Mouse (Mus musculus) CH12.LX (cell line): Measurements from ENCODE around the gene Dcdc2b. TPM values are rescaled to one million over a fixed set of nuclear protein-coding genes. Genes with fewer than 3 reads are reported as not detected.

Experiments used
- DNase-seq: peaks from one replicate; pipeline ENCODE4 v3.0.0-alpha.2; 2013; ENCODE audit errors: extremely low read depth
- H3K27ac ChIP-seq: 2 replicates; pipeline ENCODE4 v1.5.1; 2012; ENCODE audit warnings: low read depth, mild to moderate bottlenecking, control low read depth, moderate library complexity; ENCODE audit not compliant: insufficient read depth
- H3K27me3 ChIP-seq: replicated peaks from 2 replicates; pipeline ENCODE3; 2012; ENCODE audit warnings: inconsistent platforms
- H3K36me3 ChIP-seq, 2 experiments: replicated peaks in 1 of 2; 2 replicates each; pipeline versions ENCODE3 to v1.6.1; 2012; ENCODE audit warnings: inconsistent platforms in 1 of 2, low read length in 1 of 2, mild to moderate bottlenecking in 1 of 2, mixed read lengths in 1 of 2, moderate library complexity in 1 of 2; ENCODE audit not compliant: control insufficient read depth in 1 of 2, insufficient read depth in 1 of 2
- H3K4me1 ChIP-seq, 2 experiments: 2 replicates each; pipeline ENCODE4 v1.6.1; 2012; ENCODE audit warnings: inconsistent platforms in 1 of 2, moderate library complexity in 1 of 2; ENCODE audit not compliant: insufficient read depth in 2 of 2, control insufficient read depth in 1 of 2
- H3K4me2 ChIP-seq: 2 replicates; pipeline ENCODE4 v1.6.1; 2012; ENCODE audit warnings: low read depth, mild to moderate bottlenecking, control low read depth; ENCODE audit not compliant: poor library complexity, insufficient read depth, severe bottlenecking
- H3K4me3 ChIP-seq, 3 experiments: fragments of 150-350 bp in 1 of 3; sonication (generic) in 1 of 3; replicated peaks in 1 of 3; 2 replicates each; pipeline versions ENCODE3 to v1.5.1; 2011 to 2012; ENCODE audit warnings: low read depth in 2 of 3, low read length in 2 of 3, mild to moderate bottlenecking in 2 of 3, moderate library complexity in 2 of 3, control low read depth in 1 of 3, improper control_type of control experiment in 1 of 3, inconsistent platforms in 1 of 3, mixed read lengths in 1 of 3; ENCODE audit not compliant: poor library complexity in 1 of 3
- H3K79me2 ChIP-seq: replicated peaks from 2 replicates; pipeline ENCODE4 v1.6.1; 2012; ENCODE audit warnings: mild to moderate bottlenecking, moderate library complexity; ENCODE audit not compliant: control insufficient read depth, poor library complexity, insufficient read depth, severe bottlenecking; ENCODE audit errors: extremely low read depth
- H3K9ac ChIP-seq: 2 replicates; pipeline ENCODE4 v1.6.1; 2012; ENCODE audit warnings: low read depth, mild to moderate bottlenecking, control low read depth, moderate library complexity; ENCODE audit not compliant: insufficient read depth
- H3K9me3 ChIP-seq: replicated peaks from 2 replicates; pipeline ENCODE3; 2012; ENCODE audit warnings: low read length, inconsistent platforms, mixed read lengths
- BHLHE40 ChIP-seq: IDR thresholded peaks from 2 replicates; pipeline ENCODE4 v1.6.1; 2011; ENCODE audit warnings: mild to moderate bottlenecking, low read depth, low read length, improper control_type of control experiment
- CHD2 ChIP-seq: IDR thresholded peaks from 2 replicates; pipeline ENCODE4 v1.6.1; 2011; ENCODE audit warnings: low read length, improper control_type of control experiment
- CTCF ChIP-seq, 2 experiments: IDR thresholded peaks in 1 of 2; conservative IDR thresholded peaks in 1 of 2; 2 replicates each; pipeline ENCODE4 v1.5.1; 2011 to 2012; ENCODE audit warnings: low read depth in 2 of 2, low read length in 2 of 2, improper control_type of control experiment in 1 of 2, inconsistent platforms in 1 of 2, mild to moderate bottlenecking in 1 of 2, moderate library complexity in 1 of 2
- E2F4 ChIP-seq: IDR thresholded peaks from 2 replicates; pipeline ENCODE4 v1.6.1; 2011; ENCODE audit warnings: low read depth, low read length, improper control_type of control experiment; ENCODE audit not compliant: insufficient replicate concordance
- ELF1 ChIP-seq: IDR thresholded peaks from 2 replicates; pipeline ENCODE4 v1.6.1; 2014; ENCODE audit warnings: low read depth, mild to moderate bottlenecking, inconsistent platforms, low read length, improper control_type of control experiment
- EP300 ChIP-seq: IDR thresholded peaks from 2 replicates; pipeline ENCODE4 v1.6.1; 2011; ENCODE audit warnings: low read length, improper control_type of control experiment
- ETS1 ChIP-seq: conservative IDR thresholded peaks from 2 replicates; pipeline ENCODE4 v1.6.1; 2012; ENCODE audit warnings: low read depth, mild to moderate bottlenecking, inconsistent platforms, low read length, improper control_type of control experiment, moderate library complexity
- GABPA ChIP-seq: IDR thresholded peaks from 2 replicates; pipeline ENCODE4 v1.6.1; 2012; ENCODE audit warnings: low read depth, low read length, improper control_type of control experiment, inconsistent platforms; ENCODE audit not compliant: insufficient replicate concordance
- HCFC1 ChIP-seq: IDR thresholded peaks from 2 replicates; pipeline ENCODE4 v1.6.1; 2012; ENCODE audit warnings: low read depth, mild to moderate bottlenecking, inconsistent platforms, low read length, improper control_type of control experiment
- JUND ChIP-seq: conservative IDR thresholded peaks from 2 replicates; pipeline ENCODE4 v1.6.1; 2011; ENCODE audit warnings: low read depth, low read length, improper control_type of control experiment
- KAT2A ChIP-seq: IDR thresholded peaks from 2 replicates; pipeline ENCODE4 v1.6.1; 2012; ENCODE audit warnings: low read length, improper control_type of control experiment, inconsistent platforms; ENCODE audit not compliant: insufficient replicate concordance
- MAFK ChIP-seq: IDR thresholded peaks from 2 replicates; pipeline ENCODE4 v1.6.1; 2011; ENCODE audit warnings: low read length, improper control_type of control experiment; ENCODE audit not compliant: insufficient replicate concordance
- MAX ChIP-seq: IDR thresholded peaks from 2 replicates; pipeline ENCODE4 v1.6.1; 2011; ENCODE audit warnings: low read length, improper control_type of control experiment
- MAZ ChIP-seq: IDR thresholded peaks from 2 replicates; pipeline ENCODE4 v1.6.1; 2012; ENCODE audit warnings: low read depth, mild to moderate bottlenecking, inconsistent platforms, low read length, improper control_type of control experiment, moderate library complexity
- MEF2A ChIP-seq: IDR thresholded peaks from 2 replicates; pipeline ENCODE4 v1.6.1; 2014; ENCODE audit warnings: low read depth, mild to moderate bottlenecking, inconsistent platforms, low read length, improper control_type of control experiment, borderline replicate concordance
- MXI1 ChIP-seq: IDR thresholded peaks from 2 replicates; pipeline ENCODE4 v1.6.1; 2011; ENCODE audit warnings: mild to moderate bottlenecking, low read depth, low read length, improper control_type of control experiment
- MYC ChIP-seq: IDR thresholded peaks from 2 replicates; pipeline ENCODE4 v1.6.1; 2011; ENCODE audit warnings: low read depth, mild to moderate bottlenecking, improper control_type of control experiment, low read length
- NELFE ChIP-seq: IDR thresholded peaks from 2 replicates; pipeline ENCODE4 v1.6.1; 2011; ENCODE audit warnings: low read depth, low read length, improper control_type of control experiment
- NRF1 ChIP-seq: IDR thresholded peaks from 2 replicates; pipeline ENCODE4 v1.6.1; 2014; ENCODE audit warnings: low read depth, mild to moderate bottlenecking, inconsistent platforms, low read length, improper control_type of control experiment, moderate library complexity
- PAX5 ChIP-seq: IDR thresholded peaks from 2 replicates; pipeline ENCODE4 v1.6.1; 2012; ENCODE audit warnings: low read length, inconsistent platforms, mixed read lengths
- POLR2AphosphoS2 ChIP-seq: IDR thresholded peaks from 2 replicates; pipeline ENCODE4 v1.6.1; 2011; ENCODE audit warnings: low read depth, low read length, improper control_type of control experiment
- RCOR1 ChIP-seq: conservative IDR thresholded peaks from 2 replicates; pipeline ENCODE4 v1.6.1; 2012; ENCODE audit warnings: low read depth, mild to moderate bottlenecking, inconsistent platforms, low read length, improper control_type of control experiment
- SIN3A ChIP-seq: IDR thresholded peaks from 2 replicates; pipeline ENCODE4 v1.6.1; 2012; ENCODE audit warnings: low read length, improper control_type of control experiment, inconsistent platforms
- SMC3 ChIP-seq: IDR thresholded peaks from 2 replicates; pipeline ENCODE4 v1.6.1; 2011; ENCODE audit warnings: low read depth, low read length, improper control_type of control experiment
- TBP ChIP-seq: conservative IDR thresholded peaks from 2 replicates; pipeline ENCODE4 v1.6.1; 2011; ENCODE audit warnings: low read depth, low read length, improper control_type of control experiment
- TCF12 ChIP-seq: IDR thresholded peaks from 2 replicates; pipeline ENCODE4 v1.6.1; 2014; ENCODE audit warnings: low read depth, mild to moderate bottlenecking, inconsistent platforms, low read length, improper control_type of control experiment
- UBTF ChIP-seq: IDR thresholded peaks from 2 replicates; pipeline ENCODE4 v1.6.1; 2012; ENCODE audit warnings: low read depth, mild to moderate bottlenecking, inconsistent platforms, low read length, improper control_type of control experiment, moderate library complexity
- USF1 ChIP-seq: IDR thresholded peaks from 2 replicates; pipeline ENCODE4 v1.6.1; 2014; ENCODE audit warnings: low read depth, mild to moderate bottlenecking, inconsistent platforms, low read length, improper control_type of control experiment
- USF2 ChIP-seq: conservative IDR thresholded peaks from 2 replicates; pipeline ENCODE4 v1.6.1; 2011; ENCODE audit warnings: low read depth, low read length, improper control_type of control experiment
- ZC3H11A ChIP-seq: IDR thresholded peaks from 2 replicates; pipeline ENCODE4 v1.6.1; 2012; ENCODE audit warnings: low read depth, mild to moderate bottlenecking, inconsistent platforms, low read length, improper control_type of control experiment
- ZKSCAN1 ChIP-seq: IDR thresholded peaks from 2 replicates; pipeline ENCODE4 v1.6.1; 2012; ENCODE audit warnings: low read depth, inconsistent platforms, low read length, improper control_type of control experiment, borderline replicate concordance
- ZNF384 ChIP-seq: IDR thresholded peaks from 2 replicates; pipeline ENCODE4 v1.6.1; 2012; ENCODE audit warnings: low read depth, low read length, improper control_type of control experiment, inconsistent platforms
- dilution Hi-C: fragments of 300-500 bp; cut with MboI; formaldehyde crosslinking; loops from 2 replicates; pipeline ENCODE4 v1.14.3; 2020; ENCODE audit warnings: low sequenced_read_pairs; ENCODE audit not compliant: extremely low pct_unique_long_range_greater_than_20kb, extremely low pct_ligation_motif_present
- in situ Hi-C: fragments of 300-500 bp; cut with MboI; formaldehyde crosslinking; loops from 3 replicates; pipeline ENCODE4 v1.14.3; 2019; ENCODE audit warnings: low sequenced_read_pairs, low pct_ligation_motif_present, low pct_unique_long_range_greater_than_20kb, mixed read lengths
- polyA plus RNA-seq: library from polyadenylated mRNA; unstranded; fragments of >175 nt; gene quantifications from 2 replicates; pipeline ENCODE4 v1.2.1, GENCODE M21; 2012; ENCODE audit warnings: low read depth; ENCODE audit not compliant: insufficient read length
- total RNA-seq, 2 experiments: library from RNA; depleted of rRNA; stranded (reverse); fragments of 300-350 nt in 1 of 2; fragments of >200 nt in 1 of 2; gene quantifications; 2 replicates each; pipeline ENCODE4 v1.2.3; 2012 to 2014

Gene Dcdc2b
- total and polyA plus RNA-seq, 3 experiments, result 0.66 to 1.6 TPM; not detected in 1

DNA sequence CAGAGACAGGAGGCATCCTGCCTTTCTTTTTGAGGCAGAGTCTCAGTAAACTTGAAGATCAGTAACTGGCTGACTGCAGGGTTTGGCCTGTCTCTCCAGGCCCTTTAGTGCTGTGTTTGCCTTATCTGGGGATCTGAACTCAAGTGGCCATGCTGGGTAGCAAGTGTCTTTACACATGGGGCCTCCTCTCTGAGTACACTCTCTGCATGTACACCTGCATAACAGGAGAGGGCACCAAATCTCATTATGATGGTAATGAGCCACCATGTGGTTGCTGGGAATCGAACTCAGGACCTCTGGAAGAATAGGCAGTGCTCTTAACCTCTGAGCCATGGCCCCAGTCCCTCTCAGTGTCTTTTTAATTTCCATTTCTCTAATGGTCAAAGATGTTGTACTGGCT lies 31.8 kb downstream of the Dcdc2b start:
- Histone ChIP-seq H3K4me2 (no peak overlapping the region), H3K9ac (no peak overlapping the region)
- no peak for DNase-seq
- peak; percentile 9 to 47; a peak in 2 of 4 replicates for TF ChIP-seq CTCF (conservative IDR thresholded peaks at IDR 0.05 in 1 of 2, IDR thresholded peaks at IDR 0.05 in 1 of 2; ENCODE audit: low read depth in 2 of 2, low read length in 2 of 2)
- no peak for TF ChIP-seq SIN3A
- TF ChIP-seq, all 38 proteins: peak for 1
- H3K27me3 ChIP-seq, result no peaks in the 10 kb centered on the region
- dilution Hi-C loops, result no loop called here
- no peak overlapping the region for H3K4me3 ChIP-seq
- H3K4me1 ChIP-seq, result peaks cover 21 to 54% of the 10 kb centered on the region in 2 experiments
- no peak overlapping the region for H3K27ac ChIP-seq
- in situ Hi-C loops, result no loop called here
- no peaks in the 10 kb centered on the region for H3K36me3 ChIP-seq
- H3K79me2 ChIP-seq, result peaks cover 8% of the 10 kb centered on the region; the same call in 1 of the 2 replicates
- no peaks in the 10 kb centered on the region for H3K9me3 ChIP-seq

DNA sequence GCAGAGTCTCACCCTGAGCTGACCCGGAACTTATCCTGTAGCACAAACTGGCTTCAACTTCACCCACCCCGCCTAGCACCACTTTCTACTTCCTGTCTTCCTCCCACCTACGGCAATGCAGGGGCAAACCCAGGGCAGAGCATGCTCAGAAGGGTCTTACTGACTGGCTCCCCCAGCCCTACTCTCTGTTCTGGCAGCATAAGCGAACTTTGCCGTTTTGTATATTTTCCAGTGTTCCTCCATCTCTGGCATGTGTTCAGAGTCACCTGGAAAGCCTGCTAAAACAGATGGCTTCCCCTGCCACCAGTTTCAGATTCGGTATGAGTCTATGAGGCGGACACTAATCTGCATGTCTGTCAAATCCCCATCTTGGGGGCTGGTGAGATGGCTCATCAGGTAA lies 33.7 kb downstream of the Dcdc2b start:
- Histone ChIP-seq H3K4me1 (peaks cover 18 to 59% of the 10 kb centered on the region in 2 experiments), H3K79me2 (no peaks in the 10 kb centered on the region), H3K9me3 (no peaks in the 10 kb centered on the region), H3K27me3 (no peaks in the 10 kb centered on the region), H3K4me2 (peak overlapping the region; percentile 24; the same call in 1 of the 2 replicates), H3K9ac (no peak overlapping the region), H3K4me3 (peak overlapping the region in 1 of 3 experiments; percentile 38), H3K27ac (peak overlapping the region; percentile 90), H3K36me3 (no peaks in the 10 kb centered on the region)
- dilution Hi-C loops (no loop called here), in situ Hi-C loops (no loop called here)
- peak; percentile 98 for DNase-seq
- TF ChIP-seq KAT2A, result no peak
- TF ChIP-seq PAX5, result no peak
- TF ChIP-seq MYC, result peak; percentile 97
- TF ChIP-seq MAZ, result peak; percentile 77; the same call in 1 of the 2 replicates
- peak; percentile 53 for TF ChIP-seq ZNF384
- TF ChIP-seq POLR2AphosphoS2, result no peak
- peak; percentile 99 for TF ChIP-seq BHLHE40
- TF ChIP-seq UBTF, result no peak
- TF ChIP-seq MAFK, result peak; percentile 79; the same call in 1 of the 2 replicates
- no peak; the same call in 1 of the 2 replicates for TF ChIP-seq ZKSCAN1
- TF ChIP-seq TBP, result peak; percentile 98
- TF ChIP-seq MEF2A, result peak; percentile 93
- peak; percentile 93; the same call in 1 of the 2 replicates for TF ChIP-seq SIN3A
- peak; percentile 97 for TF ChIP-seq RCOR1
- no peak for TF ChIP-seq ZC3H11A
- TF ChIP-seq SMC3, result peak; percentile 15; the same call in 1 of the 2 replicates
- TF ChIP-seq MAX, result peak; percentile 90
- TF ChIP-seq USF2, result no peak; the same call in 1 of the 2 replicates
- TF ChIP-seq ELF1, result peak; percentile 77
- no peak for TF ChIP-seq GABPA
- peak; percentile 94 for TF ChIP-seq EP300
- peak; percentile 65; the same call in 1 of the 2 replicates for TF ChIP-seq MXI1
- peak; percentile 94 for TF ChIP-seq JUND
- TF ChIP-seq CTCF (conservative IDR thresholded peaks at IDR 0.05 in 1 of 2, IDR thresholded peaks at IDR 0.05 in 1 of 2; ENCODE audit: low read depth in 2 of 2, low read length in 2 of 2), result no peak; a peak in 1 of 4 replicates
- peak; percentile 99 for TF ChIP-seq ETS1
- peak; percentile 78 for TF ChIP-seq HCFC1
- TF ChIP-seq NRF1, result peak; percentile 88
- no peak for TF ChIP-seq USF1
- peak; percentile 32 for TF ChIP-seq NELFE
- TF ChIP-seq E2F4, result no peak
- TF ChIP-seq TCF12, result peak; percentile 99
- TF ChIP-seq CHD2, result peak; percentile 81
